Mouse (Mus musculus) lung, postnatal 0 days (tissue): ENCODE data around the gene Trak1.

ENCODE experiments used
- CTCF ChIP-seq: IDR thresholded peaks from 2 replicates; pipeline ENCODE4 v1.5.1; 2016; ENCODE audit warnings: antibody characterized with exemption, mild to moderate bottlenecking
- EP300 ChIP-seq: IDR thresholded peaks from 2 replicates; pipeline ENCODE4 v1.6.1; 2016; ENCODE audit warnings: antibody characterized with exemption, mild to moderate bottlenecking, control low read depth

DNA sequence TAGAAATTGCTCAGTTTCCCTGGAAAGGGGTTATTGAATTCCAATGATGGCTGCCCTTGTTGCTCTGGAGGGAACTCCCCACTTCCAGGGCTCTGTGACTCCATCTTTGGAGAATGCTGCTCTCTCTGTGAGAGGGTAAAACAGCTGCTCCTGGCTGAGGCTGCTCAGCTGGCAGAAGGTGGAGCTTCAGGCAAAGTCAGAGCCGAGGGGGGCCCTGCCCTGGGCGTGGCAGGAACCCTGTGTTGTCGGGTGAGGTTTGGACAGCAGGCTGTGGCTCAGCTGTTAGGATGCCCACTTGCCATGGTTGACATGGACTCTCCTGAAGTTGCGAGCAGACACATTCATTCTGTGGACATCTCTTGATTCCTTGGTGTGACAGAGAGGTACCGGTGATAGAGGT, 49.3 kb downstream of the Trak1 start:
- TF ChIP-seq CTCF (no peak), EP300 (no peak)
